Mouse (Mus musculus) yolk sac, embryonic 10.5 days (tissue): ENCODE results near the gene Gm10719.
"Not testable (repeated sequence)": the region's sequence is repeated elsewhere in the genome, so short reads cannot be mapped to it uniquely, and the experiment has no call there.

Source experiments
- DNase-seq: peaks from one replicate; pipeline ENCODE4 v3.0.0-alpha.2; 2017; ENCODE audit warnings: low spot score

Gm10719 gene

DNA sequence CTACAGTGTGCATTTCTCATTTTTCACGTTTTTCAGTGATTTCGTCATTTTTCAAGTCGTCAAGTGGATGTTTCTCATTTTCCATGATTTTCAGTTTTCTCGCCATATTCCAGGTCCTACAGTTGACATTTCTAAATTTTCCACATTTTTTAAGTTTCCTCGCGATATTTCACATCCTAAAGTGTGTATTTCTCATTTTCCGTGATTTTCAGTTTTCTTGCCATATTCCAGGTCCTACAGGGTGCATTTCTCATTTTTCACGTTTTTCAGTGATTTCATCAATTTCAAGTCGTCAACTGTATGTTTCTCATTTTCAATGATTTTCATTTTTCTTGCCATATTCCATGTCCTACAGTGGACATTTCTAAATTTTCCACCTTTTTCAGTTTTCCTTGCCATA lies at the start of gene Gm10719:
Gm10719 (plus strand) TSS at position 301 of the 400 bp plus-strand sequence.
- not testable (repeated sequence) for DNase-seq

DNA sequence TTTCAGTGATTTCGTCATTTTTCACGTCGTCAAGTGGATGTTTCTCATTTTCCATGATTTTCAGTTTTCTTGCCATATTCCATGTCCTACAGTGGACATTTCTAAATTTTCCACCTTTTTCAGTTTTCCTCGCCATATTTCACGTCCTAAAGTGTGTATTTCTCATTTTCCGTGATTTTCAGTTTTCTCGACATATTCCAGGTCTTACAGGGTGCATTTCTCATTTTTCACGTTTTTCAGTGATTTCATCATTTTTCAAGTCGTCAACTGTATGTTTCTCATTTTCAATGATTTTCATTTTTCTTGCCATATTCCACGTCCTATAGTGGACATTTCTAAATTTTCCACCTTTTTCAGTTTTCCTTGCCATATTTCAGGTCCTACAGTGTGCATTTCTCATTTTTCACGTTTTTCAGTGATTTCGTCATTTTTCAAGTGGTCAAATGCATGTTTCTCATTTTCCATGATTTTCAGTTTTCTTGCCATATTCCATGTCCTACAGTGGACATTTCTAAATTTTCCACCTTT lies 16.7 kb upstream of the Gm10719 start, which contains the start of gene Gm10722:
Gm10722 (plus strand) TSS at position 478 of the 528 bp plus-strand sequence.
- peak; percentile 15 for DNase-seq

DNA sequence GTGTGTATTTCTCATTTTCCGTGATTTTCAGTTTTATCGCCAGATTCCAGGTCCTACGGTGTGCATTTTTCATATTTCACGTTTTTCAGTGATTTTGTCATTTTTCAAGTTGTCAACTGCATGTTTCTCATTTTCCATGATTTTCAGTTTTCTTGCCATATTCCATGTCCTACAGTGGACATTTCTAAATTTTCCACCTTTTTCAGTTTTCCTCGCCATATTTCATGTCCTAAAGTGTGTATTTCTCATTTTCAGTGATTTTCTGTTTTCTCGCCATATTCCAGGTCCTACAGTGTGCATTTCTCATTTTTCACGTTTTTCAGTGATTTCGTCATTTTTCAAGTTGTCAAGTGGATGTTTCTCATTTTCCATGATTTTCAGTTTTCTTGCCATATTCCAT lies 16.2 kb upstream of the Gm10719 start:
- not testable (repeated sequence) for DNase-seq

DNA sequence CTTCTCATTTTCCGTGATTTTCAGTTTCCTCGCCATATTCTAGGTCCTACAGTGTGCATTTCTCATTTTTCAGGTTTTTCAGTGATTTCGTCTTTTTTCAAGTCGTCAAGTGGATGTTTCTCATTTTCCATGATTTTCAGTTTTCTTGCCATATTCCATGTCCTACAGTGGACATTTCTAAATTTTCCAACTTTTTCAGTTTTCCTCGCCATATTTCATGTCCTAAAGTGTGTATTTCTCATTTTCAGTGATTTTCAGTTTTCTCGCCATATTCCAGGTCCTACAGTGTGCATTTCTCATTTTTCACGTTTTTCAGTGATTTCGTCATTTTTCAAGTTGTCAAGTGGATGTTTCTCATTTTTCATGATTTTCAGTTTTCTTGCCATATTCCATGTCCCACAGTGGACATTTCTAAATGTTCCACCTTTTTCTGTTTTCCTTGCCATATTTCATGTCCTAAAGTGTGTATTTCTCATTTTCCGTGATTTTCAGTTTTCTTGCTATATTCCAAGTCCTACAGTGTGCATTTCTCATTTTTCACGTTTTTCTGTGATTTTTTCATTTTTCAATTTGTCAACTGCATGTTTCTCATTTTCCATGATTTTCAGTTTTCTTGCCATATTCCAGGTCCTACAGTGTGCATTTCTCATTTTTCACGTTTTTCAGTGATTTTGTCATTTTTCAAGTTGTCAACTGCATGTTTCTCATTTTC lies 15.1 kb upstream of the Gm10719 start:
- DNase-seq = peak; percentile 30

DNA sequence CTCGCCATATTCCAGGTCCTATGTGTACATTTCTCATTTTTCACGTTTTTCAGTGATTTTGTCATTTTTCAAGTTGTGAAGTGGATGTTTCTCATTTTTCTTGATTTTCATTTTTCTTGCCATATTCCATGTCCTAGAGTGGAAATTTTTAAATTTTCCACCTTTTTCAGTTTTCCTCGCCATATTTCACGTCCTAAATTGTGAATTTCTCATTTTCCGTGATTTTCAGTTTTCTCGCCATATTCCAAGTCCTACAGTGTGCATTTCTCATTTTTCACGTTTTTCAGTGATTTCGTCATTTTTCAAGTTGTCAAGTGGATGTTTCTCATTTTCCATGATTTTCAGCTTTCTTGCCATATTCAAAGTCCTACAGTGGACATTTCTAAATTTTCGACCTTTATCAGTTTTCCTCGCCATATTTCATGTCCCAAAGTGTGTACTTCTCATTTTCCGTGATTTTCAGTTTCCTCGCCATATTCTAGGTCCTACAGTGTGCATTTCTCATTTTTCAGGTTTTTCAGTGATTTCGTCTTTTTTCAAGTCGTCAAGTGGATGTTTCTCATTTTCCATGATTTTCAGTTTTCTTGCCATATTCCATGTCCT lies 14.3 kb upstream of the Gm10719 start, which contains the start of gene Gm11168:
Gm11168 (plus strand) TSS at position 553 of the 603 bp plus-strand sequence.
- not testable (repeated sequence) for DNase-seq

DNA sequence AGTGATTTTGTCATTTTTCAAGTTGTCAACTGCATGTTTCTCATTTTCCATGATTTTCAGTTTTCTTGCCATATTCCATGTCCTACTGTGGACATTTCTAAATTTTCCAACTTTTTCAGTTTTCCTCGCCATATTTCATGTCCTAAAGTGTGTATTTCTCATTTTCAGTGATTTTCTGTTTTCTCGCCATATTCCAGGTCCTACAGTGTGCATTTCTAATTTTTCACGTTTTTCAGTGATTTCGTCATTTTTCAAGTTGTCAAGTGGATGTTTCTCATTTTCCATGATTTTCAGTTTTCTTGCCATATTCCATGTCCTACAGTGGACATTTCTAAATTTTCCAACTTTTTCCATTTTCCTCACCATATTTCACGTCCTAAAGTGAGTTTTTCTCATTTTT lies 11.0 kb upstream of the Gm10719 start:
- not testable (repeated sequence) for DNase-seq

DNA sequence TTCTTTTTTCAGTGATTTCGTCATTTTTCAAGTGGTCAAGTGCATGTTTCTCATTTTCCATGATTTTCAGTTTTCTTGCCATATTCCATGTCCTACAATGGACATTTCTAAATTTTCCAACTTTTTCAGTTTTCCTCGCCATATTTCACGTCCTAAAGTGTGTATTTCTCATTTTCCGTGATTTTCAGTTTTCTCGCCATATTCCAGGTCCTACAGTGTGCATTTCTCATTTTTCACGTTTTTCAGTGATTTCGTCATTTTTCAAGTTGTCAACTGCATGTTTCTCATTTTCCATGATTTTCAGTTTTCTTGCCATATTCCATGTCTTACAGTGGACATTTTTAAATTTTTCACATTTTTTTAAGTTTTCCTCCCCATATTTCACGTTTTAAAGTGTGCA lies 10.6 kb upstream of the Gm10719 start:
- not testable (repeated sequence) for DNase-seq

DNA sequence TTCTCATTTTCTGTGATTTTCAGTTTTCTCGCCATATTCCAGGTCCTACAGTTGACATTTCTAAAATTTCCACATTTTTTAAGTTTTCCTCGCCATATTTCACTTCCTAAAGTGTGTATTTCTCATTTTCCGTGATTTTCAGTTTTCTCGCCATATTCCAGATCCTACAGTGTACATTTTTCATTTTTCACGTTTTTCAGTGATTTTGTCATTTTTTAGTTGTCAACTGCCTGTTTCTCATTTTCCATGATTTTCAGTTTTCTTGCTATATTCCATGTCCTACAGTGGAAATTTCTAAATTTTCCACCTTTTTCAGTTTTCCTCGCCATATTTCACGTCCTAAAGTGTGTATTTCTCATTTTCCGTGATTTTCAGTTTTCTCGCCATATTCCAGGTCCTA lies 9.9 kb upstream of the Gm10719 start:
- peak; percentile 4 for DNase-seq

DNA sequence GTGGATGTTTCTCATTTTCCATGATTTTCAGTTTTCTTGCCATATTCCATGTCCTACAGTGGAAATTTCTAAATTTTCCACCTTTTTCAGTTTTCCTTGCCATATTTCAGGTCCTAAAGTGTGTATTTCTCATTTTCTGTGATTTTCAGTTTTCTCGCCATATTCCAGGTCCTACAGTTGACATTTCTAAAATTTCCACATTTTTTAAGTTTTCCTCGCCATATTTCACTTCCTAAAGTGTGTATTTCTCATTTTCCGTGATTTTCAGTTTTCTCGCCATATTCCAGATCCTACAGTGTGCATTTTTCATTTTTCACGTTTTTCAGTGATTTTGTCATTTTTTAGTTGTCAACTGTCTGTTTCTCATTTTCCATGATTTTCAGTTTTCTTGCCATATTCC lies 7.9 kb upstream of the Gm10719 start:
- DNase-seq = not testable (repeated sequence)

DNA sequence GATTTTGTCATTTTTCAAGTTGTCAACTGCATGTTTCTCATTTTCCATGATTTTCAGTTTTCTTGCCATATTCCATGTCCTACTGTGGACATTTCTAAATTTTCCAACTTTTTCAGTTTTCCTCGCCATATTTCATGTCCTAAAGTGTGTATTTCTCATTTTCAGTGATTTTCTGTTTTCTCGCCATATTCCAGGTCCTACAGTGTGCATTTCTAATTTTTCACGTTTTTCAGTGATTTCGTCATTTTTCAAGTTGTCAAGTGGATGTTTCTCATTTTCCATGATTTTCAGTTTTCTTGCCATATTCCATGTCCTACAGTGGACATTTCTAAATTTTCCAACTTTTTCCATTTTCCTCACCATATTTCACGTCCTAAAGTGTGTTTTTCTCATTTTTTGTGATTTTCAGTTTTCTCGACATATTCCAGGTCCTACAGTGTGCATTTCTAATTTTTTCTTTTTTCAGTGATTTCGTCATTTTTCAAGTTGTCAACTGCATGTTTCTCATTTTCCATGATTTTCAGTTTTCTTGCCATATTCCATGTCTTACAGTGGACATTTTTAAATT lies 5.1 kb upstream of the Gm10719 start:
- not testable (repeated sequence) for DNase-seq

DNA sequence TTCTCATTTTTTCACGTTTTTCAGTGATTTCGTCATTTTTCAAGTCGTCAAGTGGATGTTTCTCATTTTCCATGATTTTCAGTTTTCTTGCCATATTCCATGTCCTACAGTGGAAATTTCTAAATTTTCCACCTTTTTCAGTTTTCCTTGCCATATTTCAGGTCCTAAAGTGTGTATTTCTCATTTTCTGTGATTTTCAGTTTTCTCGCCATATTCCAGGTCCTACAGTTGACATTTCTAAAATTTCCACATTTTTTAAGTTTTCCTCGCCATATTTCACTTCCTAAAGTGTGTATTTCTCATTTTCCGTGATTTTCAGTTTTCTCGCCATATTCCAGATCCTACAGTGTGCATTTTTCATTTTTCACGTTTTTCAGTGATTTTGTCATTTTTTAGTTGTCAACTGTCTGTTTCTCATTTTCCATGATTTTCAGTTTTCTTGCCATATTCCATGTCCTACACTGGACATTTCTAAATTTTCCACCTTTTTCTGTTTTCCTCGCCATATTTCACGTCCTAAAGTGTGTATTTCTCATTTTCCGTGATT lies 4.4 kb upstream of the Gm10719 start, which contains the start of gene Gm10721:
Gm10721 (plus strand) TSS at position 408 of the 547 bp plus-strand sequence.
- DNase-seq = not testable (repeated sequence)

DNA sequence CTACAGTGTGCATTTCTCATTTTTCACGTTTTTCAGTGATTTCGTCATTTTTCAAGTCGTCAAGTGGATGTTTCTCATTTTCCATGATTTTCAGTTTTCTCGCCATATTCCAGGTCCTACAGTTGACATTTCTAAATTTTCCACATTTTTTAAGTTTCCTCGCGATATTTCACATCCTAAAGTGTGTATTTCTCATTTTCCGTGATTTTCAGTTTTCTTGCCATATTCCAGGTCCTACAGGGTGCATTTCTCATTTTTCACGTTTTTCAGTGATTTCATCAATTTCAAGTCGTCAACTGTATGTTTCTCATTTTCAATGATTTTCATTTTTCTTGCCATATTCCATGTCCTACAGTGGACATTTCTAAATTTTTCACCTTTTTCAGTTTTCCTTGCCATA lies 1.9 kb upstream of the Gm10719 start, which contains the start of gene Gm10720:
Gm10720 (plus strand) TSS at position 301 of the 400 bp plus-strand sequence.
- not testable (repeated sequence) for DNase-seq

DNA sequence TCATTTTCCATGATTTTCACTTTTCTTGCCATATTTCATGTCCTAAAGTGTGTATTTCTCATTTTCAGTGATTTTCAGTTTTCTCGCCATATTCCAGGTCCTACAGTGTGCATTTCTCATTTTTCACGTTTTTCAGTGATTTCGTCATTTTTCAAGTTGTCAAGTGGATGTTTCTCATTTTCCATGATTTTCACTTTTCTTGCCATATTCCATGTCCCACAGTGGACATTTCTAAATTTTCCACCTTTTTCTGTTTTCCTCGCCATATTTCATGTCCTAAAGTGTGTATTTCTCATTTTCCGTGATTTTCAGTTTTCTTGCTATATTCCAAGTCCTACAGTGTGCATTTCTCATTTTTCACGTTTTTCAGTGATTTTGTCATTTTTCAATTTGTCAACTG lies 1.3 kb upstream of the Gm10719 start:
- DNase-seq = not testable (repeated sequence)

DNA sequence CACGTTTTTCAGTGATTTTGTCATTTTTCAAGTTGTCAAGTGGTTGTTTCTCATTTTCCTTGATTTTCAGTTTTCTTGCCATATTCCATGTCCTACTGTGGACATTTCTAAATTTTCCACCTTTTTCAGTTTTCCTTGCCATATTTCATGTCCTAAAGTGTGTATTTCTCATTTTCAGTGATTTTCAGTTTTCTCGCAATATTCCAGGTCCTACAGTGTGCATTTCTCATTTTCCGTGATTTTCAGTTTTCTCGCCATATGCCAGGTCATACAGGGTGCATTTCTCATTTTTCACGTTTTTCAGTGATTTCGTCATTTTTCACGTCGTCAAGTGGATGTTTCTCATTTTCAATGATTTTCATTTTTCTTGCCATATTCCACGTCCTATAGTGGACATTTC lies 1.7 kb downstream of the Gm10719 start:
- not testable (repeated sequence) for DNase-seq

DNA sequence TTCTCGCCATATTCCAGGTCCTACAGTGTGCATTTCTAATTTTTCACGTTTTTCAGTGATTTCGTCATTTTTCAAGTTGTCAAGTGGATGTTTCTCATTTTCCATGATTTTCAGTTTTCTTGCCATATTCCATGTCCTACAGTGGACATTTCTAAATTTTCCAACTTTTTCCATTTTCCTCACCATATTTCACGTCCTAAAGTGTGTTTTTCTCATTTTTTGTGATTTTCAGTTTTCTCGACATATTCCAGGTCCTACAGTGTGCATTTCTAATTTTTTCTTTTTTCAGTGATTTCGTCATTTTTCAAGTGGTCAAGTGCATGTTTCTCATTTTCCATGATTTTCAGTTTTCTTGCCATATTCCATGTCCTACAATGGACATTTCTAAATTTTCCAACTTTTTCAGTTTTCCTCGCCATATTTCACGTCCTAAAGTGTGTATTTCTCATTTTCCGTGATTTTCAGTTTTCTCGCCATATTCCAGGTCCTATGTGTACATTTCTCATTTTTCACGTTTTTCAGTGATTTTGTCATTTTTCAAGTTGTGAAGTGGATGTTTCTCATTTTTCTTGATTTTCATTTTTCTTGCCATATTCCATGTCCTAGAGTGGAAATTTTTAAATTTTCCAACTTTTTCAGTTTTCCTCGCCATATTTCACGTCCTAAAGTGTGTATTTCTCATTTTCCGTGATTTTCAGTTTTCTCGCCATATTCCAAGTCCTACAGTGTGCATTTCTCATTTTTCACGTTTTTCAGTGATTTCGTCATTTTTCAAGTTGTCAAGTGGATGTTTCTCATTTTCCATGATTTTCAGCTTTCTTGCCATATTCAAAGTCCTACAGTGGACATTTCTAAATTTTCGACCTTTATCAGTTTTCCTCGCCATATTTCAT lies 2.9 kb downstream of the Gm10719 start:
- not testable (repeated sequence) for DNase-seq

DNA sequence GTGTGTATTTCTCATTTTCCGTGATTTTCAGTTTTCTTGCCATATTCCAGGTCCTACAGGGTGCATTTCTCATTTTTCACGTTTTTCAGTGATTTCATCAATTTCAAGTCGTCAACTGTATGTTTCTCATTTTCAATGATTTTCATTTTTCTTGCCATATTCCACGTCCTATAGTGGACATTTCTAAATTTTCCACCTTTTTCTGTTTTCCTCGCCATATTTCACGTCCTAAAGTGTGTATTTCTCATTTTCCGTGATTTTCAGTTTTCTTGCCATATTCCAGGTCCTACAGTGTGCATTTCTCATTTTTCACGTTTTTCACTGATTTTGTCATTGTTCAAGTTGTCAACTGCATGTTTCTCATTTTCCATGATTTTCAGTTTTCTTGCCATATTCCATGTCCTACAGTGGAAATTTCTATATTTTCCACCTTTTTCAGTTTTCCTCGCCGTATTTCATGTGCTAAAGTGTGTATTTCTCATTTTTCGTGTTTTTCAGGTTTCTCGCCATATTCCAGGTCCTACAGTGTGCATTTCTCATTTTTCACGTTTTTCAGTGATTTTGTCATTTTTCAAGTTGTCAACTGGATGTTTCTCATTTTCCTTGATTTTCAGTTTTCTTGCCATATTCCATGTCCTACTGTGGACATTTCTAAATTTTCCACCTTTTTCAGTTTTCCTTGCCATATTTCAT lies 5.3 kb downstream of the Gm10719 start:
- peak; percentile 3 for DNase-seq

DNA sequence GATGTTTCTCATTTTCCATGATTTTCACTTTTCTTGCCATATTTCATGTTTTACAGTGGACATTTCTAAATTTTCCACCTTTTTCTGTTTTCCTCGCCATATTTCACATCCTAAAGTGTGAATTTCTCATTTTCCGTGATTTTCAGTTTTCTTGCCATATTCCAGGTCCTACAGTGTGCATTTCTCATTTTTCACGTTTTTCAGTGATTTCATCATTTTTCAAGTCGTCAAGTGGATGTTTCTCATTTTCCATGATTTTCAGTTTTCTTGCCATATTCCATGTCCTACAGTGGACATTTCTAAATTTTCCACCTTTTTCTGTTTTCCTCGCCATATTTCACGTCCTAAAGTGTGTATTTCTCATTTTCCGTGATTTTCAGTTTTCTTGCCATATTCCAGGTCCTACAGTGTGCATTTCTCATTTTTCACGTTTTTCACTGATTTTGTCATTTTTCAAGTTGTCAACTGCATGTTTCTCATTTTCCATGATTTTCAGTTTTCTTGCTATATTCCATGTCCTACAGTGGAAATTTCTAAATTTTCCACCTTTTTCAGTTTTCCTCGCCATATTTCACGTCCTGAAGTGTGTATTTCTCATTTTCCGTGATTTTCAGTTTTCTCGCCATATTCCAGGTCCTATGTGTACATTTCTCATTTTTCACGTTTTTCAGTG lies 6.2 kb downstream of the Gm10719 start, which contains the start of gene Gm10718:
Gm10718 (plus strand) TSS at position 236 of the 673 bp plus-strand sequence.
- DNase-seq = not testable (repeated sequence)

DNA sequence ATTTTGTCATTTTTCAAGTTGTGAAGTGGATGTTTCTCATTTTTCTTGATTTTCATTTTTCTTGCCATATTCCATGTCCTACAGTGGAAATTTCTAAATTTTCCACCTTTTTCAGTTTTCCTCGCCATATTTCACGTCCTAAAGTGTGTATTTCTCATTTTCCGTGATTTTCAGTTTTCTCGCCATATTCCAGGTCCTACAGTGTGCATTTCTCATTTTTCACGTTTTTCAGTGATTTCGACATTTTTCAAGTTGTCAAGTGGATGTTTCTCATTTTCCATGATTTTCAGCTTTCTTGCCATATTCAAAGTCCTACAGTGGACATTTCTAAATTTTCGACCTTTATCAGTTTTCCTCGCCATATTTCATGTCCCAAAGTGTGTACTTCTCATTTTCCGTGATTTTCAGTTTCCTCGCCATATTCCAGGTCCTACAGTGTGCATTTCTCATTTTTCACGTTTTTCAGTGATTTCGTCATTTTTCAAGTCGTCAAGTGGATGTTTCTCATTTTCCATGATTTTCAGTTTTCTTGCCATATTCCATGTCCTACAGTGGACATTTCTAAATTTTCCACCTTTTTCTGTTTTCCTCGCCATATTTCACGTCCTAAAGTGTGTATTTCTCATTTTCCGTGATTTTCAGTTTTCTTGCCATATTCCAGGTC lies 6.9 kb downstream of the Gm10719 start:
- DNase-seq = not testable (repeated sequence)

DNA sequence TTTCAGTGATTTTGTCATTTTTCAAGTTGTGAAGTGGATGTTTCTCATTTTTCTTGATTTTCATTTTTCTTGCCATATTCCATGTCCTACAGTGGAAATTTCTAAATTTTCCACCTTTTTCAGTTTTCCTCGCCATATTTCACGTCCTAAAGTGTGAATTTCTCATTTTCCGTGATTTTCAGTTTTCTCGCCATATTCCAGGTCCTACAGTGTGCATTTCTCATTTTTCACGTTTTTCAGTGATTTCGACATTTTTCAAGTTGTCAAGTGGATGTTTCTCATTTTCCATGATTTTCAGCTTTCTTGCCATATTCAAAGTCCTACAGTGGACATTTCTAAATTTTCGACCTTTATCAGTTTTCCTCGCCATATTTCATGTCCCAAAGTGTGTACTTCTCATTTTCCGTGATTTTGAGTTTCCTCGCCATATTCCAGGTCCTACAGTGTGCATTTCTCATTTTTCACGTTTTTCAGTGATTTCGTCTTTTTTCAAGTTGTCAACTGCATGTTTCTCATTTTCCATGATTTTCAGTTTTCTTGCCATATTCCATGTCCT lies 7.8 kb downstream of the Gm10719 start, which contains the start of gene Gm10717:
Gm10717 (plus strand) TSS at position 506 of the 556 bp plus-strand sequence.
- not testable (repeated sequence) for DNase-seq
